Mouse (Mus musculus): Measurements from ENCODE around the gene Pnpla7. TPM values are rescaled to one million over a fixed set of nuclear protein-coding genes. Genes with fewer than 3 reads are reported as not detected.

Pnpla7 gene
- total and polyA plus RNA-seq, 3 experiments, result 8.8 to 11.3 TPM; not detected in 1

DNA sequence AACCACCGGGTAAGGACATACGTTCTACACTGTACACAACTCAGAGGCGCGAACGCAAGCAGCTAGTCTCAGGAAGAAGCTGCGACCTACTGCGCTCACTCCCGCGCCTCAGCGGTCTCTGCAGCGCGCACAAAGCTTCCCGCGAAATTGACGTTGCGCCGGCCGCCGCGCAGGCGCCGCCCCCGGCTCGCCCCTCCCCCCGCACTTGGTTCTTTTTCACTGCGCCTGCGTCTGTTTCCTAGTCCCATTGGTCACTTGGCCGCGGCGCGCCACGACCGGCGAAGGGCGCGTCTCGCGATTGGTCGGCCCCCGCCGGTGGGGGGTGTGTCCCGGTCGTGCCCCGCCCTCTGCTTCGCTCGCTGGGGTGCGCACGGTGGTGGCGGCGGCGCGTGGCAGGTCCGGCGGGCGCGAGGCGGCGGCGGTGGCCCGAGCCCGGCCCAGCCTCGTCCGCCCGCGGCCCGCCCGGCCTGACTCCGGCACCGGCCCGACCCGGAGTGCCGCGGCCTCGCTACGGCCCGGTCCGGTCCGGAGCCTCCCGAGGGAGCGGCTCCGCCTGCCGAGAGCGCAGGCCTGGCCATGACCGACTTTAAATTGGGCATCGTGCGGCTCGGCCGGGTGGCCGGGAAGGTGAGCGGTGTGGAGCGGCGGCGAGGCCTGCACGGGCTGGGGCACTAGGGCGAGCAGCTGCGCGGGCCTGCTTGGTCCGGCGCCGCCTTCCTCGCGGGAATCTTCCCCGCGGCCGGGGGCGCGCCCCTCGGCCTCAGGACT lies 26.2 kb upstream of the Pnpla7 start, which contains the start of gene Zmynd19 (continued):
- no peak for TF ChIP-seq POLR2AphosphoS5 (IDR thresholded peaks at IDR 0.05; ENCODE audit: borderline replicate concordance, low read depth, low read length)
- TF ChIP-seq ELF1 (IDR thresholded peaks at IDR 0.05; ENCODE audit: low read depth, low read length), result no peak; the same call in 1 of the 2 replicates
- no peak for TF ChIP-seq TCF12 (IDR thresholded peaks at IDR 0.05; ENCODE audit: low read depth, low read length)
- no peak for TF ChIP-seq MAZ (IDR thresholded peaks at IDR 0.05; ENCODE audit: low read depth, low read length)
- TF ChIP-seq TAL1 (IDR thresholded peaks at IDR 0.05; ENCODE audit: low read length), result no peak
- no peak for TF ChIP-seq MYB (IDR thresholded peaks at IDR 0.05; ENCODE audit: low read depth, low read length)
- TF ChIP-seq CHD2 (IDR thresholded peaks at IDR 0.05; ENCODE audit: low read length), result no peak
- no peak for TF ChIP-seq CHD1 (IDR thresholded peaks at IDR 0.05; ENCODE audit: low read depth, low read length)
- peak; percentile 100 for TF ChIP-seq NRF1 (IDR thresholded peaks at IDR 0.05; ENCODE audit: insufficient read depth, low read depth, low read length, poor library complexity, severe bottlenecking)
- TF ChIP-seq ZMIZ1 (IDR thresholded peaks at IDR 0.05; ENCODE audit: low read depth, low read length), result no peak
- peak; percentile 93 for TF ChIP-seq SIN3A (IDR thresholded peaks at IDR 0.05; ENCODE audit: low read length)

DNA sequence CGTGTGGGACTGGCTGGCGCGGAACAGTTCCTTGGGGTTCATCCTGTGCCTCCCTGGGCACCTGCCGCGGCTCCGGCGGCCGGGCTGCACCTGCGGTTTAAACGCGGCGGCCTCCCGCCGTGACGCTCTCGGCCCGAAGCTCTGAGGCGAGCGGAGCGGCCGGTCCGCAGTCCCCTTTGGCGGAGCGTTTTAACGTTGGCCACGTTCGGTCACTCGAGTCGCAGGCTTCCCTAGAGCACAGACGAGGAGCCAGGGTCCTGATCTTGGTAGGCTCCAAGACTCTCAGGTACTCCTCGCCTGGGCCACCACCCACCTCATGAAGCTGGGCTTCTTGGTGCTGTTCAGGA lies 25.7 kb upstream of the Pnpla7 start:
- Histone ChIP-seq H3K79me2 (ENCODE audit: control insufficient read depth, insufficient read depth, low read length, poor library complexity) (peaks cover 27% of the 10 kb centered on the region), H3K9me3 (replicated peaks; ENCODE audit: insufficient read depth, low read length) (no peaks in the 10 kb centered on the region), H3K27me3 (ENCODE audit: control insufficient read depth in 1 of 2, insufficient read depth in 2 of 2, low read length in 2 of 2) (no peaks in the 10 kb centered on the region), H3K27ac (ENCODE audit: control insufficient read depth, low read depth, low read length) (peak overlapping the region; percentile 49), H3K36me3 (ENCODE audit: control insufficient read depth in 1 of 2, insufficient read depth in 2 of 2, low read length in 2 of 2) (peaks cover 15 to 25% of the 10 kb centered on the region in 2 experiments), H3K9ac (ENCODE audit: control insufficient read depth, low read depth, low read length, poor library complexity, severe bottlenecking) (peak overlapping the region; percentile 89), H3K4me1 (ENCODE audit: control insufficient read depth in 1 of 2, insufficient read depth in 2 of 2, low read length in 2 of 2) (peaks cover 14 to 26% of the 10 kb centered on the region in 2 experiments), H3K4me3 (ENCODE audit: control insufficient read depth in 1 of 2, insufficient read depth in 1 of 2, low read depth in 2 of 2, low read length in 2 of 2) (peak overlapping the region; percentile 76 to 95)
- TF ChIP-seq POLR2A (IDR thresholded peaks at IDR 0.05; ENCODE audit: control insufficient read depth in 1 of 2, insufficient read depth in 1 of 2, low read depth in 1 of 2, low read length in 2 of 2, poor library complexity in 1 of 2) (0 out of 4 replicates have a peak, but pooled peaks of 1 of the 2 experiments have one; percentile 9), SIN3A (IDR thresholded peaks at IDR 0.05; ENCODE audit: low read length) (0 out of 2 replicates have a peak, but pooled peaks have one; percentile 2), MAX (IDR thresholded peaks at IDR 0.05; ENCODE audit: low read length) (no peak), MEF2A (IDR thresholded peaks at IDR 0.05; ENCODE audit: extremely low read depth, insufficient replicate concordance, low read depth, low read length, poor library complexity, severe bottlenecking) (no peak), MXI1 (IDR thresholded peaks at IDR 0.05; ENCODE audit: low read depth, low read length) (0 out of 2 replicates have a peak, but pooled peaks have one; percentile 9), TAL1 (IDR thresholded peaks at IDR 0.05; ENCODE audit: low read length) (no peak), POLR2AphosphoS2 (IDR thresholded peaks at IDR 0.05; ENCODE audit: low read length) (peak; percentile 18; the same call in 1 of the 2 replicates)
- DNase-seq (ENCODE audit: low read depth, low spot score), result no peak

Data from MEL (cell line).